Mouse (Mus musculus) intestine, embryonic 14.5 days (tissue): Measurements from ENCODE around the gene Macrod2. TPM values are rescaled to one million over a fixed set of nuclear protein-coding genes. Genes with fewer than 3 reads are reported as not detected.

ENCODE experiments used
- ATAC-seq: fragments of 200-750 bp; cut with Nextera tagmentation; replicated peaks from 2 replicates; pipeline ENCODE4 v1.8.0; 2017; ENCODE audit warnings: low read depth, moderate number of reproducible peaks, moderate TSS enrichment, moderate library complexity; ENCODE audit not compliant: low FRiP score, low TSS enrichment
- DNase-seq: peaks from one replicate; pipeline ENCODE4 v3.0.0-alpha.2; 2018; ENCODE audit warnings: low spot score
- H3K27ac ChIP-seq: fragments of 300-500 bp; sonication (generic); 2 replicates; pipeline ENCODE4 v1.5.1; 2014; ENCODE audit warnings: low read depth, mild to moderate bottlenecking, control low read depth
- H3K27me3 ChIP-seq: fragments of 300-500 bp; sonication (generic); replicated peaks from 2 replicates; pipeline ENCODE4 v1.6.1; 2014; ENCODE audit warnings: low read length, control low read depth; ENCODE audit not compliant: control insufficient read depth, insufficient read depth
- H3K36me3 ChIP-seq: fragments of 300-500 bp; sonication (generic); 2 replicates; pipeline ENCODE4 v1.6.1; 2014; ENCODE audit warnings: low read length, control low read depth; ENCODE audit not compliant: control insufficient read depth, insufficient read depth
- H3K4me1 ChIP-seq: fragments of 300-500 bp; sonication (generic); replicated peaks from 2 replicates; pipeline ENCODE4 v1.6.1; 2014; ENCODE audit warnings: low read length, control low read depth, mixed read lengths; ENCODE audit not compliant: control insufficient read depth, insufficient read depth
- H3K4me2 ChIP-seq: fragments of 300-500 bp; sonication (generic); 2 replicates; pipeline ENCODE4 v1.6.1; 2014; ENCODE audit warnings: low read length
- H3K4me3 ChIP-seq: fragments of 300-500 bp; sonication (generic); 2 replicates; pipeline ENCODE4 v1.5.1; 2014; ENCODE audit warnings: low read depth, low read length, control low read depth, mixed read lengths
- H3K9ac ChIP-seq: fragments of 300-500 bp; sonication (generic); 2 replicates; pipeline ENCODE4 v1.6.1; 2014; ENCODE audit warnings: mild to moderate bottlenecking, low read length
- H3K9me3 ChIP-seq: fragments of 300-500 bp; sonication (generic); 2 replicates; pipeline ENCODE4 v1.6.1; 2016; ENCODE audit warnings: low read length, control low read depth; ENCODE audit not compliant: control insufficient read depth
- WGBS: fragments of 180-500 bp; shearing (Covaris S2); extraction: QIAGEN DNeasy Blood & Tissue Kit; methylation state at CpG from one replicate; pipeline ENCODE4 v1.1.7; 2014; 5-methylcytosine and 5-hydroxymethylcytosine counted together
- polyA plus RNA-seq: library from polyadenylated mRNA; unstranded; fragments of >200 nt; fragmentation: Nextera tagmentation; extraction: Ambion mirVana; gene quantifications from 2 replicates; pipeline ENCODE4 v1.2.1, GENCODE M21; 2014

Gene Macrod2
- polyA plus RNA-seq, 1 experiment from 2014 or later = 30.6 TPM

DNA sequence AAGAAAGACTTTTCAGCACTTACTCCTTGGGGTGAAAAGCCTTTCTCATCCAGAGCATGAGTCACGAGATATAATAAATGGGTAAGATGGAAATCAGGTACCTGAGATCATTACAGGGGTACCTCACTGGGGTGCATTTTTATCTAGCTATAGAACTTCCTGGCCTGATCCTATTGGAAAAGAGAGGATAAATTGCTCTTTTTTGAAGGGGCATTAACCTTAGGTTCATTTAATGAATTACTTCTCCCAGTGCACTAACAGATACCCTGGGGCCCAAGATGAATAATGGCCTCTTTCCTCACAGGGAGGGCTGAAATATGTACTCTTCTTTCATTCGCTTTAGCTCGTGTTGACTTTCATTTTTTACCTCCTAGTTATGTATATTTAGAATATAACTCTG is 1082.5 kb downstream of the Macrod2 start:
- ATAC-seq (no peak), DNase-seq (no peak)
- WGBS = 63% methylated on average over 3 of the region's 3 CpGs
- no peak overlapping the region for H3K9ac ChIP-seq
- H3K27me3 ChIP-seq = no peaks in the 10 kb centered on the region
- H3K9me3 ChIP-seq = no peaks in the 10 kb centered on the region
- no peaks in the 10 kb centered on the region for H3K36me3 ChIP-seq
- no peaks in the 10 kb centered on the region for H3K4me1 ChIP-seq
- H3K27ac ChIP-seq = no peak overlapping the region
- H3K4me2 ChIP-seq = no peak overlapping the region
- H3K4me3 ChIP-seq = no peak overlapping the region

DNA sequence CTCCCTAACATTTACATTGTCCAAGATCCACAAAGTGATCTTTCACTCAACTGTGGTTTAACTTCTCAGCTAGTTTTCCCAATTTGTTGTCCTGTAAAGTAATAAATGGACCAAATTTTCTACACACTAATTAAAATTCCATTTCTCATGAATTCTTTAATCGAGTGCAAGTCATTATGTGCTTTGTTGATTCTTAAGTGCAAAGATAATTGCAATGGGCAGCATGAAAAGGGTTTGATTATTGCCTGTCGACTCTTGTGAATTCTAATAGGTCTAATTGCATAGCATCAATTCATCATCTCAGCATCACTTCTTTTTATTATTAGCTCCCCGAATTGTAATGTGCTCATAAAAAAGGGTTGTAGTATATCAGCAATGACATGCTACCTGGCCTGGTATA is 1095.4 kb downstream of the Macrod2 start:
- Histone ChIP-seq H3K9me3 (no peaks in the 10 kb centered on the region), H3K27ac (no peak overlapping the region), H3K4me3 (no peak overlapping the region), H3K27me3 (no peaks in the 10 kb centered on the region), H3K9ac (no peak overlapping the region), H3K4me2 (no peak overlapping the region), H3K36me3 (no peaks in the 10 kb centered on the region), H3K4me1 (no peaks in the 10 kb centered on the region)
- DNase-seq (no peak), ATAC-seq (no peak)
- 83% methylated on average over 3 of the region's 3 CpGs for WGBS

DNA sequence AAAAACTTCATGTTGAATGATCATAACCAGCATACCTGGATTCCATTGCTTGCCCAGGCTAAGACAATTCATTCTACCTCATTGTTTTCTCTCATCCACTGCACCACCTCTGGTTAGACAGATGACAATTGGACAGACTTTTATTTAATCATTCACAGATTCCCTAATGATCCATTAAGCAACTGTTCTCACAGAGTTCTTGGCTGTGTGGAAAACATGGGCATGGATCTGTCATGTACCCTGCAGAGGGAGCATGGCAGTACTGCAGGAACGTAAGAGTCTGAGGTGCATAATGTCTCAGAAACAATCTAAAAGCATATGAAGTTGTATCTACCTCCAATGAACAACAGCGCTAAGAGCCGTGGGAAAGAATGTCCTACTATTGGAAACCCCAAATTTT is 1110.3 kb downstream of the Macrod2 start:
- H3K27ac ChIP-seq = no peak overlapping the region

DNA sequence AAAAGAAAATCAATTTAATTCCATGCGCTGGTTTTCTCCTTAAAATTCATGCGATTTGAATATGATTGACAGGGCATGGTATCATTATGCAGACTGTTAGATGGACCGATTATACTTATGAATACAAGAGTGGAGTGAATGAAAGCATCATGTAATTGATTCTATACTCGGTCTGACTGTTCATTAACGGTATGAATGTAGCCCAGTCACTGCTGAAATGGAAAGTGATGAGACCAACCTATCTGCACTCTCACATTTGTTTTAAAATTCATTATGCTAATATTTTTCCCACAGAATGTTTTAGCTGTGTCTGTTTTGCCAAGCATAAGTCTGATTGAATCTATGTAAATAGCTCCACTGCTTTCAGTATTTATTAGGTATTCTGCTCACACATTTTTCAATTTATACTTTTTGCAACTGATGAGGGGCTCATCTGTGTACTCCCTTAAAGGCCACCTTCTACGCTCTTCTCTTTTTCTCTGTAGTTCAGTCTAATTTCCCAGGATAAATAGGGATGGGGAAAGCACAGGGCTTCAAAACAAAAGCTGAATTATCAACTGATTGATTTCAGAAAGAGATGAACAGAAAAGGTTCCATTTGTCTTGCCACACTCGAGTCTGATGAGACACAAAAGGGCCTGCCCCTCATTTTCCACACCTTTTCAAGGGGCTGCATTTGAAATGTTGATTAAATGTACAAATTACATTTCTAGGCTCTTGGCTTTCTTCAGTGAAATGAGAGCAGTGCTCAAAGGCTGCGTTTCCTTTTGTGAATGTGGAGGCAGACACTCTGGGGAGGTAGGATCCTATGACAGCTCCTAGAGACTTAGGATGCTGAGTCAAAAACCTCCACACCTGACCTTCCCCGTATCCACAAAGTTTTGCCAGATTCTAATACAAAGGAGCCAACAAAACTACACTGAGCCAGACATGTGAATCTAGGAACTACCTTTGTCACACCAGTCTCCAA is 1113.1 kb downstream of the Macrod2 start:
- no peak overlapping the region for H3K4me3 ChIP-seq
- no peaks in the 10 kb centered on the region for H3K9me3 ChIP-seq
- DNase-seq (no peak), ATAC-seq (no peak)
- no peaks in the 10 kb centered on the region for H3K4me1 ChIP-seq
- H3K27me3 ChIP-seq = no peaks in the 10 kb centered on the region
- WGBS = 73% methylated on average over 9 of the region's 9 CpGs
- H3K9ac ChIP-seq = no peak overlapping the region
- H3K4me2 ChIP-seq = no peak overlapping the region
- no peak overlapping the region for H3K27ac ChIP-seq
- no peaks in the 10 kb centered on the region for H3K36me3 ChIP-seq

More for the DNA sequence above, 1110.3 kb downstream of the Macrod2 start:
- no peaks in the 10 kb centered on the region for H3K4me1 ChIP-seq
- no peaks in the 10 kb centered on the region for H3K27me3 ChIP-seq
- no peak for ATAC-seq
- no peak overlapping the region for H3K4me3 ChIP-seq
- 92% methylated on average over 3 of the region's 3 CpGs for WGBS
- no peaks in the 10 kb centered on the region for H3K9me3 ChIP-seq
- no peak overlapping the region for H3K9ac ChIP-seq
- no peaks in the 10 kb centered on the region for H3K36me3 ChIP-seq
- H3K4me2 ChIP-seq = no peak overlapping the region
- DNase-seq = no peak

DNA sequence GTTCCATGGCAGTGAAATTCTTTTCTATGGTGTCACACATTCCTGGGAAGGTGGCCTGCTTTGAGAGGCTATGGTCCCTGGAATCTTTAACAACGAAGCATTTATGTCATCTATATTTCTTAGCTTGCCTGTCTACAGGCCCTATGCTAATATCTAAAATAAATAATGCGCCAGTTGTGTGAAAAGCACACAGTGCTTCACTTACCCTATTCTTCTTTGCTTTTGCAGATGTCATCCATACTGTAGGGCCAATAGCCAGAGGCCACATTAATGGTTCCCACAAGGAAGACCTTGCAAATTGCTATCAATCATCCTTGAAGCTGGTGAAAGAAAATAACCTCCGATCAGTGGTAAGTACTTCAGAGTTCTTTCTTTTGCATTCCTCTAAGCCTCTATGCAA is 1119.9 kb downstream of the Macrod2 start:
- Histone ChIP-seq H3K4me1 (no peaks in the 10 kb centered on the region), H3K4me2 (no peak overlapping the region), H3K9me3 (no peaks in the 10 kb centered on the region), H3K4me3 (no peak overlapping the region), H3K27me3 (no peaks in the 10 kb centered on the region), H3K27ac (no peak overlapping the region), H3K9ac (no peak overlapping the region), H3K36me3 (no peaks in the 10 kb centered on the region)
- WGBS = 68% methylated on average over 3 of the region's 3 CpGs
- ATAC-seq (no peak), DNase-seq (no peak)

DNA sequence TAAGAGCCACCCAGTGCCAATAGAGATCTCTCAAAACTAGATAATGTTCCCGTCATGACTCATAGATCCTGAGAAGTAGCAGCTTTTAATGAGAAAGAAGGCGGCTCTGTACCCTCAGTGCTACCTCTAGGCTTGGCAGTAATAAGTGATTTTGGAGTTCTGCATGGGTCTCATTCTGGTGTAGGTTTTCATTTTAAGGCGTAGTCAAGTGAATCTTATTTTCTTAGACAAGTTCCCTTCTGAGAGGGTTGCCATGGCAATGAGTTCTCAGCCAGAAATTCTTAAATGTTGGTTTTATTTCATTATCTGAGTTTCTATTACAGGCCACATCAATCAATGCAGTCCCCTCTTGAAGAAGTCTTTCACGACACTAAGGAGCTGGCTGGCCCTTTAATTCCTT is 1127.0 kb downstream of the Macrod2 start:
- no peak for ATAC-seq
- Histone ChIP-seq H3K27ac (no peak overlapping the region), H3K36me3 (no peaks in the 10 kb centered on the region), H3K9me3 (no peaks in the 10 kb centered on the region), H3K27me3 (no peaks in the 10 kb centered on the region), H3K4me2 (no peak overlapping the region), H3K4me1 (no peaks in the 10 kb centered on the region), H3K4me3 (no peak overlapping the region), H3K9ac (no peak overlapping the region)
- WGBS = 80% methylated on average over 4 of the region's 4 CpGs
- no peak for DNase-seq

DNA sequence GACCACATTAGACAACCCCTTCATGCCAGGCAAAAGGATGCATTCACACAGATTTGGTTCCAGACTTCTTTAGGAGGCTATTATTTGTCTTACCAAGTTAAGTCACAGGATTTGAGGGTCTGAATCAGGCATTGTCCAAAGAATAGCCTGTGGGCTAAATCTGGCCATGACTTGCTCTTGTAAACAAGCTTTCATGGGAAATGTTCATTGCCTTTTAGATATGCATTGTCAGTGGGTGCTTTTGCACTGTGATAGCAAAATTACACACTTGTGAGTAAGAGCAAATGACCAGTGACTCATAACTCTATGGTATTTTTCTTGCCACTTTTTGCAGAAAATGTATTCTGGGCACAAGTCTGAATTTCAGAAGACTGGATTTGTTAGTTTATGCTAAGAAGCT is 1150.8 kb downstream of the Macrod2 start:
- Histone ChIP-seq H3K27me3 (no peaks in the 10 kb centered on the region), H3K27ac (no peak overlapping the region), H3K9ac (no peak overlapping the region), H3K36me3 (no peaks in the 10 kb centered on the region), H3K4me1 (no peaks in the 10 kb centered on the region), H3K9me3 (no peaks in the 10 kb centered on the region), H3K4me2 (no peak overlapping the region), H3K4me3 (no peak overlapping the region)
- ATAC-seq (no peak), DNase-seq (no peak)

DNA sequence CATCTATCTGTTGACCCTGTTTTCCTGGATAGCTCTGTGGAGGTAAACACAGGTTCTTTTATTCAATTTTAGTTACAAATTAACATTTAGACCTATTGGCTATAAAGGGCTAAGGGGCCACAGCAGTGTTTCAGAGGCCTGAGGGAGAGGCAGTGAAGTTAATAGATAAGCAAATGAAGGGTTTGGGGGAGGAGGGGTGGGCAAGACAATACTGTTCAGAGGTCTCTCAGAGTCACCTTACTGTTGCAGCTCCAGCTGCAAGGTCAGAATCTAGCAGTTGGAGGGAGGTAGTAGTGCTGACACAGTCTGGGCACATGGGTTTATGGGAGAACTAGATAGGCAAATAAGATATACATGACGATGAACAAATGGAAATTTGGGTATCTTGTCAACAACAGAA is 1156.6 kb downstream of the Macrod2 start:
- no peak overlapping the region for H3K4me3 ChIP-seq
- WGBS = 78% methylated on average over 1 of the region's 1 CpGs
- no peaks in the 10 kb centered on the region for H3K36me3 ChIP-seq
- no peaks in the 10 kb centered on the region for H3K27me3 ChIP-seq
- no peaks in the 10 kb centered on the region for H3K4me1 ChIP-seq
- H3K9ac ChIP-seq = no peak overlapping the region
- H3K9me3 ChIP-seq = no peaks in the 10 kb centered on the region
- no peak overlapping the region for H3K27ac ChIP-seq
- 0 out of 2 replicates have a peak, but pooled peaks have one; percentile 23 for ATAC-seq
- H3K4me2 ChIP-seq = no peak overlapping the region
- no peak for DNase-seq

DNA sequence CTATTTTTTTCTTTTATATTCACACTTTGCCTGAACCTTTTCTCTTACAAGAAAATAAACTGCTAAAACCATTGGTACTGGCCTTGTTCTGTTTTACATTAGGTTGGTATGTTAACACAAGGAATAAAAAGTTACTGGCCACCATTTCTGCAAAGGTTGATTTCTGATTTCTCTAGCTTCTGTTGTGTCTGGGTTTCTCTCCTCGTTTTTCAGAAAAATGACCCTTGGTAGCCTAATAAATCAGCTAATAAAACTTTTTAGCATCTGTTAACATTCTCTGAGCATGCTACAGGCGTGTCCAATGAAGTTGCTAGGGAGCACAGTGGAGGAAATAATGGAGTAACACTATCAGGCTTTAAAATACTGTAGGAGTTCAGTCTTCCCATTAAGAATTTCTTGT is 1161.6 kb downstream of the Macrod2 start:
- Histone ChIP-seq H3K27ac (no peak overlapping the region), H3K36me3 (no peaks in the 10 kb centered on the region), H3K9me3 (no peaks in the 10 kb centered on the region), H3K4me2 (no peak overlapping the region), H3K4me1 (0 out of 2 replicates have a peak, but pooled peaks cover 5% of the 10 kb centered on the region), H3K4me3 (no peak overlapping the region), H3K27me3 (no peaks in the 10 kb centered on the region), H3K9ac (no peak overlapping the region)
- WGBS = 35% methylated on average over 2 of the region's 2 CpGs
- ATAC-seq (no peak), DNase-seq (no peak)
